Mouse (Mus musculus) forebrain, embryonic 13.5 days (tissue): Measurements from ENCODE around the gene Mgst2. TPM values are rescaled to one million over a fixed set of nuclear protein-coding genes. Genes with fewer than 3 reads are reported as not detected.

Experiments used
- ATAC-seq: fragments of 200-750 bp; cut with Nextera tagmentation; 2 replicates; pipeline ENCODE4 v1.8.0; 2017
- H3K27ac ChIP-seq: fragments of 300-500 bp; sonication (generic); 2 replicates; pipeline ENCODE4 v1.5.1; 2015; ENCODE audit warnings: inconsistent platforms, mild to moderate bottlenecking, moderate library complexity
- H3K27me3 ChIP-seq: fragments of 300-500 bp; sonication (generic); 2 replicates; pipeline ENCODE4 v1.6.1; 2015; ENCODE audit warnings: mild to moderate bottlenecking, inconsistent platforms
- H3K36me3 ChIP-seq: fragments of 300-500 bp; sonication (generic); 2 replicates; pipeline ENCODE4 v1.6.1; 2015; ENCODE audit warnings: mild to moderate bottlenecking, inconsistent platforms; ENCODE audit not compliant: poor library complexity, severe bottlenecking
- H3K4me1 ChIP-seq: fragments of 300-500 bp; sonication (generic); 2 replicates; pipeline ENCODE4 v1.6.1; 2015; ENCODE audit warnings: inconsistent platforms
- H3K4me2 ChIP-seq: fragments of 300-500 bp; sonication (generic); 2 replicates; pipeline ENCODE4 v1.6.1; 2015; ENCODE audit warnings: inconsistent platforms, mild to moderate bottlenecking, moderate library complexity
- H3K4me3 ChIP-seq: fragments of 300-500 bp; sonication (generic); 2 replicates; pipeline ENCODE4 v1.5.1; 2015; ENCODE audit warnings: mild to moderate bottlenecking, inconsistent platforms
- H3K9ac ChIP-seq: fragments of 300-500 bp; sonication (generic); 2 replicates; pipeline ENCODE4 v1.6.1; 2015; ENCODE audit warnings: mild to moderate bottlenecking, inconsistent platforms
- H3K9me3 ChIP-seq: fragments of 300-500 bp; sonication (generic); replicated peaks from 2 replicates; pipeline ENCODE4 v1.6.1; 2016; ENCODE audit warnings: inconsistent platforms
- WGBS: fragments of 180-500 bp; shearing (Covaris S2); methylation state at CpG from one replicate; pipeline ENCODE4 v1.1.7; 2015; 5-methylcytosine and 5-hydroxymethylcytosine counted together
- polyA plus RNA-seq: library from polyadenylated mRNA; unstranded; fragments of >200 nt; fragmentation: Nextera tagmentation; extraction: Ambion mirVana; gene quantifications from 2 replicates; pipeline ENCODE4 v1.2.1, GENCODE M21; 2015

The Mgst2 gene
- 0.37 and 0.96 TPM in 2 replicates for polyA plus RNA-seq

- no peak for ATAC-seq
- no peaks in the 10 kb centered on the region for H3K27me3 ChIP-seq
- H3K4me3 ChIP-seq, result no peak within 1 kb of the TSS
- no peaks in the 10 kb centered on the region for H3K4me1 ChIP-seq
- H3K27ac ChIP-seq, result no peak within 1 kb of the TSS
- H3K9ac ChIP-seq, result no peak within 1 kb of the TSS
- no peaks in the 10 kb centered on the region for H3K9me3 ChIP-seq
- WGBS, result 77% methylated on average over 4 of the region's 4 CpGs
- H3K36me3 ChIP-seq, result no peaks in the 10 kb centered on the region
- H3K4me2 ChIP-seq, result no peak within 1 kb of the TSS
Observed at GRCm38 (mm10) chr3:51660060-51660459, at the start of gene Mgst2. Mgst2 (plus strand) TSS chr3:51660360.

GRCm38 (mm10) chr3:51611972-51612371, 48.2 kb upstream of the Mgst2 start:
- no peaks in the 10 kb centered on the region for H3K36me3 ChIP-seq
- 0 out of 2 replicates have a peak overlapping the region, but pooled peaks have one; percentile 8 for H3K4me2 ChIP-seq
- no peak overlapping the region for H3K4me3 ChIP-seq
- no peaks in the 10 kb centered on the region for H3K9me3 ChIP-seq
- H3K27me3 ChIP-seq, result no peaks in the 10 kb centered on the region
- ATAC-seq, result no peak
- H3K27ac ChIP-seq, result no peak overlapping the region
- no peak overlapping the region for H3K9ac ChIP-seq
- 12% methylated on average over 6 of the region's 6 CpGs for WGBS
- no peaks in the 10 kb centered on the region for H3K4me1 ChIP-seq

- H3K4me1 ChIP-seq, result no peaks in the 10 kb centered on the region
- no peak overlapping the region for H3K9ac ChIP-seq
- 87% methylated on average over 10 of the region's 10 CpGs for WGBS
- no peaks in the 10 kb centered on the region for H3K36me3 ChIP-seq
- no peaks in the 10 kb centered on the region for H3K27me3 ChIP-seq
- ATAC-seq, result no peak
- H3K4me2 ChIP-seq, result no peak overlapping the region
- H3K27ac ChIP-seq, result no peak overlapping the region
- no peaks in the 10 kb centered on the region for H3K9me3 ChIP-seq
- no peak overlapping the region for H3K4me3 ChIP-seq
Observed at GRCm38 (mm10) chr3:51612398-51613356, 47.5 kb upstream of the Mgst2 start.

GRCm38 (mm10) chr3:51614278-51614677, 45.9 kb upstream of the Mgst2 start:
- H3K4me3 ChIP-seq, result no peak overlapping the region
- no peak overlapping the region for H3K9ac ChIP-seq
- no peaks in the 10 kb centered on the region for H3K27me3 ChIP-seq
- no peaks in the 10 kb centered on the region for H3K4me1 ChIP-seq
- no peaks in the 10 kb centered on the region for H3K9me3 ChIP-seq
- H3K4me2 ChIP-seq, result no peak overlapping the region
- 87% methylated on average over 13 of the region's 13 CpGs for WGBS
- ATAC-seq, result no peak
- no peaks in the 10 kb centered on the region for H3K36me3 ChIP-seq
- H3K27ac ChIP-seq, result no peak overlapping the region

GRCm38 (mm10) chr3:51623956-51624355, 36.2 kb upstream of the Mgst2 start:
- no peak for ATAC-seq
- H3K27me3 ChIP-seq, result no peaks in the 10 kb centered on the region

GRCm38 (mm10) chr3:51627741-51628140, 32.4 kb upstream of the Mgst2 start:
- Histone ChIP-seq H3K27ac (no peak overlapping the region), H3K27me3 (no peaks in the 10 kb centered on the region), H3K4me2 (no peak overlapping the region), H3K4me1 (no peaks in the 10 kb centered on the region), H3K9ac (no peak overlapping the region), H3K36me3 (no peaks in the 10 kb centered on the region), H3K4me3 (no peak overlapping the region), H3K9me3 (peaks cover 7% of the 10 kb centered on the region)
- WGBS, result 78% methylated on average over 3 of the region's 3 CpGs
- ATAC-seq, result no peak

More at GRCm38 (mm10) chr3:51623956-51624355, 36.2 kb upstream of the Mgst2 start:
- Histone ChIP-seq H3K27ac (no peak overlapping the region), H3K4me2 (no peak overlapping the region), H3K9me3 (no peaks in the 10 kb centered on the region), H3K9ac (no peak overlapping the region), H3K36me3 (no peaks in the 10 kb centered on the region), H3K4me3 (no peak overlapping the region), H3K4me1 (no peaks in the 10 kb centered on the region)
- WGBS, result 86% methylated on average over 2 of the region's 2 CpGs

- Histone ChIP-seq H3K9ac (no peak overlapping the region), H3K4me1 (no peaks in the 10 kb centered on the region), H3K4me3 (no peak overlapping the region), H3K9me3 (peaks cover 15% of the 10 kb centered on the region), H3K27ac (no peak overlapping the region), H3K36me3 (no peaks in the 10 kb centered on the region), H3K27me3 (no peaks in the 10 kb centered on the region), H3K4me2 (no peak overlapping the region)
- WGBS, result 88% methylated on average over 3 of the region's 3 CpGs
- no peak for ATAC-seq
Observed at GRCm38 (mm10) chr3:51628977-51629376, 31.2 kb upstream of the Mgst2 start.

- Histone ChIP-seq H3K9me3 (peaks cover 15% of the 10 kb centered on the region), H3K4me1 (no peaks in the 10 kb centered on the region), H3K36me3 (no peaks in the 10 kb centered on the region), H3K4me3 (no peak overlapping the region), H3K27me3 (no peaks in the 10 kb centered on the region), H3K27ac (no peak overlapping the region), H3K9ac (no peak overlapping the region), H3K4me2 (no peak overlapping the region)
- 90% methylated on average over 1 of the region's 1 CpGs for WGBS
- no peak for ATAC-seq
Observed at GRCm38 (mm10) chr3:51630746-51631145, 29.4 kb upstream of the Mgst2 start.

GRCm38 (mm10) chr3:51631971-51632370, 28.2 kb upstream of the Mgst2 start:
- H3K4me2 ChIP-seq, result no peak overlapping the region
- no peak overlapping the region for H3K27ac ChIP-seq
- no peaks in the 10 kb centered on the region for H3K4me1 ChIP-seq
- H3K36me3 ChIP-seq, result no peaks in the 10 kb centered on the region
- peaks cover 15% of the 10 kb centered on the region for H3K9me3 ChIP-seq
- ATAC-seq, result no peak; the same call in 1 of the 2 replicates
- no peaks in the 10 kb centered on the region for H3K27me3 ChIP-seq
- H3K9ac ChIP-seq, result no peak overlapping the region
- WGBS, result 84% methylated on average over 4 of the region's 4 CpGs
- no peak overlapping the region for H3K4me3 ChIP-seq

- H3K4me1 ChIP-seq, result 0 out of 2 replicates have a peak, but pooled peaks cover 2% of the 10 kb centered on the region
- no peak overlapping the region for H3K4me3 ChIP-seq
- H3K27ac ChIP-seq, result no peak overlapping the region
- H3K27me3 ChIP-seq, result no peaks in the 10 kb centered on the region
- no peak for ATAC-seq
- H3K36me3 ChIP-seq, result no peaks in the 10 kb centered on the region
- H3K9me3 ChIP-seq, result peaks cover 15% of the 10 kb centered on the region
- WGBS, result 67% methylated on average over 1 of the region's 1 CpGs
- H3K9ac ChIP-seq, result no peak overlapping the region
- no peak overlapping the region for H3K4me2 ChIP-seq
Observed at GRCm38 (mm10) chr3:51634451-51634850, 25.7 kb upstream of the Mgst2 start.

- peaks cover 8% of the 10 kb centered on the region; the same call in 1 of the 2 replicates for H3K9me3 ChIP-seq
- H3K27ac ChIP-seq, result no peak overlapping the region
- 0 out of 2 replicates have a peak, but pooled peaks cover 3% of the 10 kb centered on the region for H3K4me1 ChIP-seq
- no peaks in the 10 kb centered on the region for H3K27me3 ChIP-seq
- H3K36me3 ChIP-seq, result no peaks in the 10 kb centered on the region
- no peak overlapping the region for H3K9ac ChIP-seq
- H3K4me2 ChIP-seq, result no peak overlapping the region
- WGBS, result 82% methylated on average over 2 of the region's 2 CpGs
- ATAC-seq, result no peak
- H3K4me3 ChIP-seq, result no peak overlapping the region
Observed at GRCm38 (mm10) chr3:51635960-51636359, 24.2 kb upstream of the Mgst2 start.

GRCm38 (mm10) chr3:51636700-51637099, 23.5 kb upstream of the Mgst2 start:
- H3K4me1 ChIP-seq, result 0 out of 2 replicates have a peak, but pooled peaks cover 3% of the 10 kb centered on the region
- no peak overlapping the region for H3K4me3 ChIP-seq
- no peak overlapping the region for H3K27ac ChIP-seq
- peaks cover 8% of the 10 kb centered on the region; the same call in 1 of the 2 replicates for H3K9me3 ChIP-seq
- H3K4me2 ChIP-seq, result no peak overlapping the region
- H3K36me3 ChIP-seq, result no peaks in the 10 kb centered on the region
- H3K27me3 ChIP-seq, result no peaks in the 10 kb centered on the region
- no peak overlapping the region for H3K9ac ChIP-seq
- ATAC-seq, result no peak
- WGBS, result 94% methylated on average over 20 of the region's 20 CpGs
